Mouse (Mus musculus): ENCODE data around the gene Ccdc180.
A peak's percentile ranks its signal among the peaks of the same experiment; 100 is the strongest.

The Ccdc180 gene

GRCm38 (mm10) chr4:45911256-45911655, 21.2 kb downstream of the Ccdc180 start:
- DNase-seq (ENCODE audit: low spot score) = no peak

GRCm38 (mm10) chr4:45911876-45912275, 21.8 kb downstream of the Ccdc180 start:
- no peak for DNase-seq (ENCODE audit: low spot score)

GRCm38 (mm10) chr4:45917091-45917490, 27.0 kb downstream of the Ccdc180 start:
- DNase-seq (ENCODE audit: low spot score) = no peak

- DNase-seq (ENCODE audit: low spot score) = no peak
These were observed 31.7 kb downstream of the Ccdc180 start for GRCm38 (mm10) chr4:45921663-45922435.

- no peak for DNase-seq (ENCODE audit: low spot score)
These were observed 33.9 kb downstream of the Ccdc180 start for GRCm38 (mm10) chr4:45924011-45924410.

GRCm38 (mm10) chr4:45928561-45928960, 38.5 kb downstream of the Ccdc180 start:
- no peak for DNase-seq (ENCODE audit: low spot score)

- DNase-seq (ENCODE audit: low spot score) = peak; percentile 49
These were observed 51.5 kb downstream of the Ccdc180 start for GRCm38 (mm10) chr4:45941628-45942044.

- DNase-seq (ENCODE audit: low spot score) = no peak
These were observed 57.6 kb downstream of the Ccdc180 start for GRCm38 (mm10) chr4:45947729-45948128.

- peak; percentile 41 for DNase-seq (ENCODE audit: low spot score)
These were observed 59.2 kb downstream of the Ccdc180 start for GRCm38 (mm10) chr4:45949109-45949848.

- DNase-seq (ENCODE audit: low spot score) = no peak
These were observed 61.7 kb downstream of the Ccdc180 start for GRCm38 (mm10) chr4:45951830-45952229.

GRCm38 (mm10) chr4:45953025-45953919, 63.2 kb downstream of the Ccdc180 start:
- no peak for DNase-seq (ENCODE audit: low spot score)

GRCm38 (mm10) chr4:45955235-45955634, 65.1 kb downstream of the Ccdc180 start:
- DNase-seq (ENCODE audit: low spot score) = no peak

- no peak for DNase-seq (ENCODE audit: low spot score)
These were observed 66.0 kb downstream of the Ccdc180 start for GRCm38 (mm10) chr4:45956131-45956530.

GRCm38 (mm10) chr4:45956706-45957105, 66.6 kb downstream of the Ccdc180 start:
- DNase-seq (ENCODE audit: low spot score) = no peak

- DNase-seq (ENCODE audit: low spot score) = peak; percentile 81
These were observed 74.8 kb downstream of the Ccdc180 start, which contains the start of gene Tdrd7 for GRCm38 (mm10) chr4:45964771-45965439. Gene Tdrd7, plus strand, starts transcription at chr4:45965334.

GRCm38 (mm10) chr4:45965737-45966447, 75.8 kb downstream of the Ccdc180 start:
- peak; percentile 65 for DNase-seq (ENCODE audit: low spot score)

GRCm38 (mm10) chr4:45966716-45967115, 76.6 kb downstream of the Ccdc180 start:
- DNase-seq (ENCODE audit: low spot score) = no peak

GRCm38 (mm10) chr4:45967479-45968341, 77.6 kb downstream of the Ccdc180 start:
- no peak for DNase-seq (ENCODE audit: low spot score)

GRCm38 (mm10) chr4:45969051-45969450, 78.9 kb downstream of the Ccdc180 start:
- DNase-seq (ENCODE audit: low spot score) = no peak

- no peak for DNase-seq (ENCODE audit: low spot score)
These were observed 80.0 kb downstream of the Ccdc180 start for GRCm38 (mm10) chr4:45970048-45970560.
